Mouse (Mus musculus) urinary bladder, postnatal 36 days (tissue): ENCODE measurements around the gene Gm42906.

ENCODE experiments used
- DNase-seq, 2 experiments: peaks; one replicate each; pipeline ENCODE4 v3.0.0; 2022; ENCODE audit warnings: low spot score in 2 of 2, mixed read lengths in 1 of 2

Gene Gm42906

DNA sequence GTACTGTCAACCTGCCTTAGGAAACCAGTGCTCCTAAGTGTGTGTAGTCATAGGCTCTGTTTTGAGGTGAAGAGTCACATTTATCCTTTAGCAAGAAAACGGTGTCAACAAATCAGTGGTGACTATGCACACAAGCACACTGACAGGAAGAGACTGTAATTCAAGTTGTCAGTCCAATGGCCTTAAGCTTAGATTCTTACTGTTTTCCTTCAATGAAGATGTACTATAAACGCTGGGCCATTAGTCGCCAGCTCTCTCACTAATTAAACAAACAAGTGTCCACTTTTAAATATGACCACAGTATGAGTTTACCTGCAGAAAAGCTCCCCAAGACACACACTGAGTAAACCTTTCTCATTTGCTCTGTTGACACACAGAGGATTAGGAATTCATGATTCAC lies 238.6 kb downstream of the Gm42906 start:
- no peak for DNase-seq

DNA sequence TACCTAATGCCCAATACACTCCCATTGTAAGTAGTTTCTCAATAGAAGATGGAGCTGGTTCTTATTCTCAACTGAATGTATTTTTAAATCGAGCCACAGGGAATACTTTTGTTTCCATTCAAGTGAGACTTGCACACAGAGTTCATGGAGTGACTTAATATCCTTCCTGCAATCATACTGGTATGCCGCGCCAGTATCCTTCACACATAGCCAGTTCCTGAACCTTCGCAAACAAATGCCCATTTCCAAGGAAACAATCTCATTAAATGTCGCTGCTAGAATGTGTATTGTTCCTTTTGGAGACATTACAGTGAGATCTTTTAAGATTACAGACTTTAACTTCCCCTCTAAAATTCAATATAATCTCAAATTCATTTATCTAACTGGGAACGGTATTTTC lies 239.3 kb downstream of the Gm42906 start:
- DNase-seq, result no peak

- DNase-seq, result no peak
Measured at GRCm38 (mm10) chr5:151187336-151187735, 240.6 kb downstream of the Gm42906 start.

GRCm38 (mm10) chr5:151185286-151185856 lies 242.6 kb downstream of the Gm42906 start:
- no peak for DNase-seq

DNA sequence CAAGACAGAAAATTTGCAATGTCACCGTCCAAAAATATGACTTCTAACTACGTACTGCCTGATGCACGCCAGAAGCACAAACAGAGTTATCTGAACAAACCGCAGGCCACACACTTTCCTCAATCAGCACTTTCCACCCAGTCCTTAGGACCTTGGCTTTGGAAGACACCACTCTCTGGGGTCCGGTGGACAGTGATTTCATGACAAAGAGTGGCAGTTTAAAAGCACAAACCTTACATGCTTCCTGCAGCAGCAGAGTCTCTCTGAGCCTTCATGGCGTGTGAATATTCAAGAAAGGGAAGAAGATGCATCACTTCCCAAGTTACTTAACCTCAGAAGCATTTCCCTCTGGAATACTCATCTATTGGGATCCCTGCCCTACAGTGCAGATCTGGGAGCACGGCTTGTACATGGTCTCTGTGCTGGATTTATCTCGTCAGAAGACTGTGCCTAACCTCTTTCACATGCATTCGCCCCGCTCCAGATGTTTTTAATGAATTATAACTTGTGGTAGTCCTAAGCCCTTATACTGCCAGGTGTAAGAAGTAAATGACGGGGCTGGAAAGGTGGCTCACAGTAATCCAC lies 244.2 kb downstream of the Gm42906 start:
- DNase-seq, result no peak

GRCm38 (mm10) chr5:151181288-151181687 lies 246.7 kb downstream of the Gm42906 start:
- DNase-seq, result no peak

DNA sequence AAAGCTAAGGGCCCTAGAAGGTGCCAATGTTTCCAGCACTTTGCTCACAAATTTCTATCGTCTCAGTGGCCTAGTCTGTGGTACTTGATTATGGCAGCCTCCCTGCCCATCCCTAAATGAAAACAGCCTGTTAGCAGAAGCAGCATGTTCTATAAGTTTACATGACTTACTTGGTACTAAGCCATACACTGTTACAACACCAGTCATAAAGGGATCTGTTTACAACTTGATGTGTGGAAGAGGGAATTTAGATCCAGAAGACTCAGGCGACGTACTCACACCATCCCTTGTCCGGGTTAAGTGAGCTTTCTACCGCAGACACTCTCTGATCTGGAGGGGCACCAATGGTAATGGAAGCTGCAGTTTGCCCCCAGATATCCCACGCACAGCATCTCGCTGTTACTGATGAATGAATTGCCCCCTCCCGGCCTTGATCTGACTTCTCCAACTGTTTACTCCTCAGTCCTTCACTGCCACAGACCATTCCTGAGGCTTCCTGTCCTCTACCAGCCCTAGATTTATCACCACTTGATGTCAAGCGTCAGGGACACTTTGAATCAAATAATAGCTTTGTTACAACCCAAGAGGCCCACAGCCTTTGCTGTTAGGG lies 247.7 kb downstream of the Gm42906 start:
- no peak for DNase-seq

DNA sequence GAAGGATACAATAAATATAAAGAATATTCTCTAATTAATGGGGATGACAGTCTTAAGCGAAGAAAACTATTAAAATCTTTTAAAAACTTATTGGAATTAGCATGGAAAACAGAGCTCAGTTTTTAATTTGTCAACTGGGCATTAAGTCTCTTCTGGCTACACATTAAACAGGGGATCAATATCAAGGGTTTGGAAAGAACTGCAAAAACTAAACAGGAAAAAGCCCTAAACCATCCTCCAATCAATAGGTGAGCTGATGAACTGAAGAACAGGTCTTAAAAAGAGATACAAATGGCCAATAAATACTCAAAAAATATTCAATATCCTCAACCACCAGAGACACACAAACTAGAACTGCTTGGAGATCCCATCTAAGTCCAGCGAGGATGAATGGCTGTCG lies 250.8 kb downstream of the Gm42906 start:
- no peak for DNase-seq

- DNase-seq, result no peak
Measured at GRCm38 (mm10) chr5:151175897-151176313, 252.1 kb downstream of the Gm42906 start.

DNA sequence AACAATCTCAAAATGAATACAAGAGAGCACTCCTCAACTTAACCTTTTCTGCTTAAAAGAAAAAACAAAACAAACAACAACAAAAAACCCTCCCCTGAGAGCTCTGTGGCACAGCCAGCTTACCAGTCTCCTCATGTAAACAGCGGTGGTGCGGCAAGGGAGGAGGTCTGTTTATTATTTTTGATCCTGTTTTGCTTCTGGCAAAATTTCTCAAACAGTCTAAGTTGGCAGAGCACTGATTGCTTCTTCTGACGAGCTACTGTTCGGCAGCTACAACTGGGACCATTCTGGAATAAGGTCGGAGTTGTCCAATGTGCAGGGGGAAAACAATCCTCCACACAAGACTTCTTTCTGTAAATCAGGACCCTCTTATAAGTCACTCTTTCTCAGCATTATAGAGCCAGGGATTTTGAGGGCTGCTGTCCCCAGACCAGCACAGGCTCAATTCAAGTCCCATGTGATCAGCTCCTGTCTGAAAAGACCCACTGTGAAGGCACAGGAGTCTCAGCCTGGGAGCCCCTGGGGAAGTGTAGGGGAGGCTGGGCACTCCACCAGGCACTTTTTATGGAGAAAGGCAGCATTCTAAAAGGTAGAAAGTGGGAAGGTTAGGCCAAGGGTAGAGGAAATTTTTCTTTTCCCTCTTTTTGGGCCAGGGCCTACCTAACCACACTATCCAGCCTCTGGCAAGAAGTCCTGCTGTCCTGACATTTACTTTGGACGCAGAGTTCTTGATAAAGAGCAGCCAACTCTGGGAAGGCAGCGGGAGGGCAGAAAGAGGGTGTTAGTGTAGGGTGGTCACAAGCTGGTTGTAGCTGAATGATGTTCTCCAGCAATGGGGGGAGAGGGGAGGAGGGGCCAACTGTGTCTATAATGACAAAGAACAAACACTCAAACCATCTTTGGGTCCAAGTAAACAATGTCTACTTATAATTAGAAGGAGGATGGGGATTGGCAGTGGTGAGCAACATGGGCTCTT lies 253.2 kb downstream of the Gm42906 start:
- no peak for DNase-seq

- no peak for DNase-seq
Measured at GRCm38 (mm10) chr5:151173774-151174173, 254.2 kb downstream of the Gm42906 start.

- DNase-seq, result no peak
Measured at GRCm38 (mm10) chr5:151170168-151170750, 257.7 kb downstream of the Gm42906 start.

DNA sequence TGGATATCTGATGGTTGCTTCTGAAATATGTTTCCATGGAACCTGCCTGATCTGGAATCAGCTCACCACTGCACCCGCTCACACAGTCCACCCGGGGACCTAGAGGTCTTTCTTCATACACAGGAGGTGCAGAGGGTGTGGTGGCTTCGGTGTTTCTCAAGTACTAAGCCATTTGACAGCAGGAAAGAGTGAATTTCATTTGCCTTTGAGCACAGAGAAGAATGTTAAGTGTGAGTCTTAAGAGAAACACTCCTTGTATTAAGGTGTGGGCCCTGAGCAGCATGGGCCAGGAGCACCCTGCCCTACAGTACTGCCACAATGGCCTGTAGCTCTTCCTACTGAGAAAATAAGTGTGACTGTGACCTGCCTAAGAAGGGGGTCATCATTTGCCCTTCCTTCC lies 259.8 kb downstream of the Gm42906 start:
- DNase-seq, result no peak

DNA sequence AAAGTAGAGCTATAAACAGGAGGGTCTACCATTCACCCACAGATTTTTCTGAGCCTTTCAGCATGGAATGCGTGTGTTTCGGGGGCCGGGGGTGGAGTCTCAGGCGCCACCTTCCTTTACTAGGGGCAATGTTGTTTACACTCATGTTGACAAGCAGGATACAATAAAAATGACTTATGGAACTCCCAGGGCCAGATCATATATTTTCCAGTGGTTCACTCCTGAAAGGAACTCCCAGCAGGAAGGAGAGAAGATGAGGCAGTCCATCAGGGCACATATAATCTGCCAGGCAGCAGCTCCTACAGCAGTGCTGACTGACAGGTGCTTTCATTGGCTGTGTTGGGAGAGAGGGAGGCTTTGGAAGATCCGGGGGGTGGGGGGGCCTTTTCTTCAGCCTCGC lies 260.3 kb downstream of the Gm42906 start:
- DNase-seq, result no peak

DNA sequence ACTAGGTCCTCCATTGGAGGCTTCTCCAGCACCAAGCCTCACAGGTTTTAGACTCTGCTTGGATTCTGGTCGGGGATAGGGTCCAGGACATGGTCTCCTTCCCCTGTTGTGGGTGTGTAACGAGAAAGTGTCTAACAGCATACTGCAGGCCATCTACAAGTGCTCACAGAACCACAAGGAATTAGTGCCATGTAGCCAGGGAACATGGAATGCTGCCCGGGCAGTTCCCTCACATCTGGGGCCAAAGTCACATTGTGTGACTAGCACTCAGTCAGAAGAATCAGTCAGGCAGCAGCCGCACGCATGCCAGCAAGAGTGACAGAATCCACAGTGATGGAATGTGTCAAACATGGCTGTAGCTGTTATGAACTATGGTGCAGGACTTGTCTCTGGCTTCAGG lies 261.7 kb downstream of the Gm42906 start:
- DNase-seq, result peak in 1 of 2 experiments; percentile 68

DNA sequence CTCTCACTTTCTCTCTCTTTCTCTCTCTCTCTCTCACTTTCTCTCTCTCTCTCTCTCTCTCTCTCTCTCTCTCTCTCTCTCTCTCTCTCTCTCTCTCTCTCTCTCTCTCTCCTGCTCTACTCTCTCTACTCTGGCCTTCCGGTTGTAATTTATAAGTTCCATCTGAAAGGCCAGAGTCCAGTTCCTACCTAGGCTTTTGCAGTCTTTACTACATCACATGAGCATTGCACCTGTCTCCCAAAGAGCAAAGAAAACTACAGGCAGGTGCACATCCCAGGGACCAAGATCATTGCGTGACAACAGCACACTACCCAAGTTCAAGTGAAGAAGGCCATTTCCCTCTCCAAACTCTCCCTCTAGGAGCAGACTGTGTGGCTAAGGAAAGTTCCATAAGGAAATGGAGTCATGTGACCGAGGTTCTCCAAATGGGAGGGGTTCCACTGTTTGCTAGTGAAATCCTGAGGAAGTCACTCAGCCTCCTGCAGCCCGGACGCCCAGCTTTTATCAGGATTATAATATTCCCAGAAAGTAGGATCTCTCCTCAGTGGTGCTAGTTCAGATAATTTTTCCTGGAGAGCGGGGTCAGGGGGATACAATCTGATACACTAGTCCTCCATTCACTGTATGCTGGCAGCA lies 262.5 kb downstream of the Gm42906 start:
- no peak for DNase-seq

DNA sequence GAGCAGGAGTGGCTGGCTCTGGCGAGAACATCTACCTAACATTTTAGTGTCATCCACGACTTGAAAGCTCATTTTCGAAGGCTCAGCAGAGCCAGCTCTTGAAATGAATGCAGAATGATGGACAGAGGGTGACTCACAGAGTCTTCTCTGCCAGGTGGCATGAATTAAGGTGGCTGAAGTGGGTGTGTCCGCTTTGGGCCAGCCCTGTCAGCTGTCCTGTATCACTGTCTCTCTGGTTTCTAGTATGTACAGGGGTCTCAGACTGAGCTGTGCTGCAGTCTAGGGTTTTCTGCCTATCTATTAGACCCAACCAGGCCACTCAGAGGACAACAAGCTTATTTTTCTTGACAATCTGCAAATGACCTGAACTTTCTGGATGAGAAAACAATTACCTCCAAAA lies 263.1 kb downstream of the Gm42906 start:
- no peak for DNase-seq

GRCm38 (mm10) chr5:151162642-151163041 lies 265.3 kb downstream of the Gm42906 start:
- DNase-seq, result no peak

DNA sequence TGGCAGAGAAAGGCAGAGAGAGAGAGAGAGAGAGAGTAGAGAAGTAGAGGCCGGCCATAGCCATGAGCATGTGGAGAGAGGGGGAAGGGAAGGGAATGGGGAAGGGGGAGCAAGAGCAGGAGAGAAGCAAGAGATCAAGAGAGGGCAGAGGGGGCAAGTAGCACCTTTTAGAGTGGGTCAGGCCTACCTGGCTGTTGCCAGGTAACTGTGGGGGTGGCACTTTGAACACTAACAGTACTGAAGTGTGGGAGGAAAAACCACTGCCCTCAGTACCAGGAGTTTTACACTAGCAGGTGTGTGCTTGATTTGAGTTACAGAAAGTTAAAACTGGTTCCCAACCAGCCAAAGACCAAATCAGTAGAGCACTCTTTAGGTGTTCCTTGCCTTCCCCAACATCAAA lies 272.7 kb downstream of the Gm42906 start:
- no peak for DNase-seq

DNA sequence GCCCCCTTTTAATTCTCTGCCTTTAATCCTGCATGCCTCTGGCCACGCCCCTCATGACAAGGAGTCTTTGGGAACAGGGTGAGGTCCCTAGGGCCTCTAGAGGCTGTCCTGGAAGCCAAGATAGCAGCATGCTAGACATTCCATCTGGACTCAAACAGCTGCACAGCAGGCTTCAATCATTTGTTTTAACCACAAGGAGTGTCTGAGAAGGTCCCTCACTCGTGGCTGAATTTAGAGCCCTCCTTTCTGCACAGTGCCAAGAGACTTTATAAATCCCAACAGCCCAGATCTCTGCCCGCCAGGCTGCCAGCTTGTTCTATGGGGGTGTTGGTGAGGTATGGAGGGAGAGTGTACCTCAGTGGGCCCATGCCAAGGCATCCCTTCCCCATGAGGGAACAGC lies 273.2 kb downstream of the Gm42906 start:
- DNase-seq, result no peak

DNA sequence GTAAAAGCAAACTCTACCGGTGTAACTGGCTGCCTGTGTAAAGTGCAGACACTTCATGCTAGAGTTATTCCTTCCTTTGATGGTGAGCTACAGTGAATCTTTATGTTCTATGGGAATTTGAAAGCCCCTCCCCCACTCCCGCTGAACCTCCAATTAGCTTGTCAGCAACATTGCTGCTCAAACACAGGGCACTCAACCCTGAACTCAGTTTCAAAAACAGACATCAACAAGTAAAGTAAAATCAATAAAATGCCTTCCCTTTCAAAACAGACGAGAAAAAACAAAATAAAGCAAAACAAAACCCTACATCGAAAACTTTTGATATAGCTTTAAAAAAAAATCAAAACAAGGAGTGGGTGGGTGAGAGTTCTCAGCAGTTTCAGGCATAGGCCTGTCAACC lies 273.9 kb downstream of the Gm42906 start:
- no peak for DNase-seq

DNA sequence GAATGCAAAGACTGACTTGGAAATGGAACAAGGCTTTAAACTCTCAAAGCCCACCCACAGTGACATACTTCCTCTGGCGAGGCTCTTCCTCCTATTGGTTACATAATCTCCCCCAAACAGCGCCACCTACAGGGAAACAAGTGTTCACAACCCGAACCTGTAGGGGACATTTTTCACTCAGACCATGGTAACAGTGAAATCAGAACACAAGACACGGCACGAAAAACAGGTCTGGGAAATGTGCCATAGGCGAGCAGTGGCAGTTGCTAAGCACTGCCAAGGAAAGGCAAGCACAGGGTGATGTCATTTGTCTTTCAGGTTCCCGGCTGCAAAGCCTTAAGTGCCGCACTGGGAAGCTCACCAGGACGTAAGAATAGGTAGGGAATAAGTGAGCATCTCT lies 276.4 kb downstream of the Gm42906 start:
- DNase-seq, result no peak
